Mouse (Mus musculus): ENCODE measurements around the gene Klk14. TPM values are rescaled to one million over a fixed set of nuclear protein-coding genes. Genes with fewer than 3 reads are reported as not detected.
"Not testable (repeated sequence)": the region's sequence is repeated elsewhere in the genome, so short reads cannot be mapped to it uniquely, and the experiment has no call there.

The Klk14 gene
- total RNA-seq (2021), result not detected
- long read RNA-seq, experiment 1, result 0 reads
- long read RNA-seq, experiment 2, result 0 reads

DNA sequence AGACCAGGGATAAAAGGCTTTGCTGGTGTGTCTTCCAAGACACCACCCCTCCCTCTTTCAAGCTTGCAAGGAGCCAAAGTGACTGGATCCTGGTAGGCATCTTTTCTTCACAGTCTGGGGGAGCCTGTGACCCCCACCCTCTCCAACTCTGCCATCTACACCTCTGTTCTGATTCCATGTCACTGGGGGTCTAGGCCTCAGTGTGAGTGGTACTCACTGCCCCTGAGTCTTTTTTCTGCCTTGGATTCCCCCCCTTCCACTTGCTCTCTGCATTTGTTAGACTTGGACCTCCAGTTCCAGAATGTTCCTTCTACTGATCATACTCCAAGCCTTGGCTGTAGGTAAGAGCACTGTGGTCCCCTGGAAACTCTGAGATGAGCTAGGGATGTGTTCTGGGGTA, at the start of gene Klk14:
Gene Klk14 (plus strand): TSS at position 301 of the 400 bp plus-strand sequence.
- intact Hi-C loops (cut with DNase I), result loop anchor here (10.0 kb wide), 1 partner anchor 45 kb away; no protein-coding TSS in a partner anchor
- DNase-seq (ENCODE audit: low spot score in 2 of 2), result no peak

GRCm38 (mm10) chr7:43642587-43642986, 47.6 kb upstream of the Klk14 start:
- intact Hi-C loops (cut with DNase I), result loop anchor here (10.0 kb wide), 1 partner anchor 52 kb away; the partner anchor contains the start of gene Klk14

DNA sequence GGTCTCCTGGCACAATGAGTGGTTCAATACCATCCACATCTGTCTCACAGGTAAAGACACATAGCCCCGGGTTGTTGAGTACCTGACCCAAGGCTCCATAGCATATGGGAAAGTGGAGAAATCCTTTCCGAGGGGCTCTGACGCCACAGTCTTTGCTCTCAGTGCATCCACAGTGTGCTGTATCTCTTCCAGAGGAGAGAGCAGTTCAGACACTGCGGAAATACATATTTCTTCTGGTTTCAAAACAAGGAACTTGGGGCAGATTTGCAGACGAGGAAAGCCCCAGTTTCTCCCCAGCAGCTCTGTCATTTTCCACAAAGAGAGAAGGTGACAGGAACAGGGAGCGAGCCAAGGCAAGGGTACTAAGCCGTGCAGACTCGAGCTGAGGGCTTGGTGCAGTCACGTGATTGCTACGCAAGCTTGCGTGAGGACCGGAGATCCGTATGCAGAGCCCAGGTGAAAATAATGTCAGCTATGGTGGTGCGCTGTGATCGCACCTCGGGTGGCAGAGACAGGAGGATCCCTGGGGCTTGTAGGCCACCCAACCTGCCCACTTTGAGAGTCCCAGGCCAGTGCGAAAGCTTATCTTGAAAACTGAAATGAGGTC, 47.1 kb upstream of the Klk14 start:
- intact Hi-C loops (cut with DNase I), result loop anchor here (10.0 kb wide), 1 partner anchor 52 kb away; the partner anchor contains the start of gene Klk14
- no peak for DNase-seq (ENCODE audit: low spot score in 2 of 2)

More at GRCm38 (mm10) chr7:43642587-43642986, 47.6 kb upstream of the Klk14 start:
- DNase-seq (ENCODE audit: low spot score in 2 of 2), result no peak

- DNase-seq (ENCODE audit: low spot score in 2 of 2), result no peak
- intact Hi-C loops (cut with DNase I), result loop anchor here (10.0 kb wide), 1 partner anchor 62 kb away; the partner anchor contains the start of gene Klk13
Observed at GRCm38 (mm10) chr7:43652683-43653082, 37.5 kb upstream of the Klk14 start.

GRCm38 (mm10) chr7:43654519-43654918, 35.7 kb upstream of the Klk14 start:
- DNase-seq (ENCODE audit: low spot score in 2 of 2), result no peak
- intact Hi-C loops (cut with DNase I), result loop anchor here (10.0 kb wide), 1 partner anchor 60 kb away; the partner anchor contains the start of gene Klk13

DNA sequence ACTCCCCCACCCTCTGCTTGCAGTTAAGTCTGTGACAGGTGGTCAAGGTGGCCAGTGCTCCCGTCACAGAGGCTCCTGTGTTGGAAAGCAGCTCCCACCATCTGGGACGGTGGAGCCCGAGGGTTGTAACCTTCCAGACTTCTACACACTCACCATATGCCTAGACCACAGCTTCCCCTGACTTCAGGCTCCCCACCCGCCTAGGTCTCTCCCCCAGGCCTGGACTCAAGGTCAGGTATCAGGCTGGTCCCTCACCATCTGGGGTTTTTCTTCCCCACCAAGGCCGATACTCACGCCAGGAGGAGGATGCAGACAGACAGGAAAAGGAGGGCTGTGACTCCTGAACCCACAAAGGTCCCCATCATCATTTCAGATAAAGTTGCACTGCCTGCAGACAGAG, 34.0 kb upstream of the Klk14 start:
- intact Hi-C loops (cut with DNase I), result loop anchor here (10.0 kb wide), 1 partner anchor 59 kb away; the partner anchor contains the start of gene Klk13

GRCm38 (mm10) chr7:43660002-43660401, 30.2 kb upstream of the Klk14 start, which contains the start of gene Siglece:
TSS of gene Siglece (minus strand) at chr7:43660161.
- no peak for DNase-seq (ENCODE audit: low spot score in 2 of 2)
- intact Hi-C loops (cut with DNase I), result no loop called here

More for the DNA sequence above, 34.0 kb upstream of the Klk14 start:
- DNase-seq (ENCODE audit: low spot score in 2 of 2), result no peak

GRCm38 (mm10) chr7:43662804-43663203, 27.4 kb upstream of the Klk14 start:
- DNase-seq (ENCODE audit: low spot score in 2 of 2), result no peak
- intact Hi-C loops (cut with DNase I), result no loop called here

GRCm38 (mm10) chr7:43667221-43667620, 23.0 kb upstream of the Klk14 start:
- intact Hi-C loops (cut with DNase I), result loop anchor here (5.0 kb wide), 1 partner anchor 105 kb away; the partner anchor contains the start of gene Zfp658
- DNase-seq (ENCODE audit: low spot score in 2 of 2), result not testable (repeated sequence)

GRCm38 (mm10) chr7:43668582-43668981, 21.6 kb upstream of the Klk14 start:
- no peak for DNase-seq (ENCODE audit: low spot score in 2 of 2)
- intact Hi-C loops (cut with DNase I), result loop anchor here (5.0 kb wide), 1 partner anchor 106 kb away; the partner anchor contains the start of gene Zfp658

- DNase-seq (ENCODE audit: low spot score in 2 of 2), result no peak
Observed at GRCm38 (mm10) chr7:43671064-43671808, 19.0 kb upstream of the Klk14 start.

GRCm38 (mm10) chr7:43671809-43672580, 18.2 kb upstream of the Klk14 start, which contains the start of gene Ctu1:
TSS of gene Ctu1 (plus strand) at chr7:43672016.
- DNase-seq (ENCODE audit: low spot score in 2 of 2), result peak; percentile 93 to 97
- intact Hi-C loops (cut with DNase I), result no loop called here

More at GRCm38 (mm10) chr7:43671064-43671808, 19.0 kb upstream of the Klk14 start:
- intact Hi-C loops (cut with DNase I), result no loop called here

GRCm38 (mm10) chr7:43672581-43673260, 17.5 kb upstream of the Klk14 start:
- peak in 1 of 2 experiments; percentile 25 for DNase-seq (ENCODE audit: low spot score in 2 of 2)
- intact Hi-C loops (cut with DNase I), result no loop called here

GRCm38 (mm10) chr7:43675091-43675490, 15.1 kb upstream of the Klk14 start:
- intact Hi-C loops (cut with DNase I), result loop anchor here (5.0 kb wide), 1 partner anchor 88 kb away; no protein-coding TSS in a partner anchor
- DNase-seq (ENCODE audit: low spot score in 2 of 2), result no peak

- intact Hi-C loops (cut with DNase I), result loop anchor here (5.0 kb wide), 1 partner anchor 91 kb away; no protein-coding TSS in a partner anchor
Observed at GRCm38 (mm10) chr7:43678517-43678916, 11.7 kb upstream of the Klk14 start.

GRCm38 (mm10) chr7:43680960-43681359, 9.3 kb upstream of the Klk14 start:
- peak; percentile 81 to 87 for DNase-seq (ENCODE audit: low spot score in 2 of 2)
- intact Hi-C loops (cut with DNase I), result loop anchor here (2.0 to 5.0 kb wide), 2 partner anchors 101 to 214 kb away; partner anchors contain the start of gene Klk10

More at GRCm38 (mm10) chr7:43678517-43678916, 11.7 kb upstream of the Klk14 start:
- peak; percentile 32 to 40 for DNase-seq (ENCODE audit: low spot score in 2 of 2)

DNA sequence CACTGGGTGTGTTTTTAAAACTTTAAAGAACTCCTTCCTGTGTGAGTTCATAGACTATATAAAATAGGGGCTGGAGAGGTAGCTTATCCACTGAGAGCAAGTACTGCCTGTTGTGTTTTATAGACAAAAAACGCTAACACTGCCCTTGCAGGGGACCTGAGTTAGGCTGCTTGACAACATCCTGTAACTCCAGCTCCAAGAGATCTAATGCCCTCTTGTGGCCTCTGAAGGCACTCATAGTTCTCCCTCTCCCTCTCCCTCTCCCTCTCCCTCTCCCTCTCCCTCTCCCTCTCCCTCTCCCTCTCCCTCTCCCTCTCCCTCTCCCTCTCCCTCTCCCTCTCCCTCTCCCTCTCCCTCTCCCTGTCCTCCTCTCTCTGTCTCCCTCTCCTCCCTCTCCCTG, 7.7 kb upstream of the Klk14 start:
- intact Hi-C loops (cut with DNase I), result loop anchor here (5.0 kb wide), 1 partner anchor 100 kb away; the partner anchor contains the start of gene Klk10
- DNase-seq (ENCODE audit: low spot score in 2 of 2), result not testable (repeated sequence)

DNA sequence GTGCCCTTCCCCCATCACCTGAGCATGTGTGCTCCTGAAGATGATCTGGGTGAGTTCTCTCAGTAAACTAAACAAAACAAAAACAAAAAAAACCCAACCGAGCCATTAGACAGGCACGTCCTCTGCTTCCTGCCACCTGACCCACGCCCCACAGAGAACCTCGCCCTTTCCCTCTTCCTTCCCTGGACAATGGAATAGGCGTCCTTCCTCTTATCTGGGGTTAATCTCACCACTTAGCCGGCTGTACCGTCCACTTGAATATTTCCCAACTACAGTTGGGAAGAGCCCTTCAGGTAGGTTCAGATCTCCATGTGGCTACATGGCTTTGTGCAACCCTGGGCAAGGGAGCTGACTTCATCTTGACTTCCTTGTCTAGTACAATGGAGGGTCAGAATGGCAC, 5.1 kb upstream of the Klk14 start:
- intact Hi-C loops (cut with DNase I), result no loop called here
- no peak for DNase-seq (ENCODE audit: low spot score in 2 of 2)
